Mouse (Mus musculus): Measurements from ENCODE around the gene Dcaf10. TPM values are rescaled to one million over a fixed set of nuclear protein-coding genes. Genes with fewer than 3 reads are reported as not detected.

The Dcaf10 gene
- total RNA-seq, 1 experiment from 2014 or later, result 27.1 TPM

DNA sequence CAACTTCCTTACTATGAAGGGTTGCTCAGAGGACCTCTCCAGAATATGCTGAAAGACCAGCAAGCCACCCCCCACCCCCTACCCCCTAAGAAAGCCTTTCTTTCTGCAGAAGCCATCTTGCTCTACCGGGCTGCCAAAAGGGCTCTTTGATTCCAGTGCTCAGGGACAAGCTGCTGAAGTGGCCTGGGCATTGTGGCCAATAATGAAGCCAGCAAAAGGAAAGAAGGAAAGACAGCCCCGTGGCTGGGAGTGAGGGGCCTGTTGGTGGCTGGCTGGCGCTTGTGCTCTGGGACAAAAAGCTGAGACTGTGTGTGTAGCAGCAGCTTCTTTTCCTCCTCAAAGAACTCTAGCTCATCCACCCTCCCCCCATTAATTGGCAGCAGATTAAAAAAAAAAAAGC, 78.8 kb downstream of the Dcaf10 start:
- DNase-seq, result no peak

DNA sequence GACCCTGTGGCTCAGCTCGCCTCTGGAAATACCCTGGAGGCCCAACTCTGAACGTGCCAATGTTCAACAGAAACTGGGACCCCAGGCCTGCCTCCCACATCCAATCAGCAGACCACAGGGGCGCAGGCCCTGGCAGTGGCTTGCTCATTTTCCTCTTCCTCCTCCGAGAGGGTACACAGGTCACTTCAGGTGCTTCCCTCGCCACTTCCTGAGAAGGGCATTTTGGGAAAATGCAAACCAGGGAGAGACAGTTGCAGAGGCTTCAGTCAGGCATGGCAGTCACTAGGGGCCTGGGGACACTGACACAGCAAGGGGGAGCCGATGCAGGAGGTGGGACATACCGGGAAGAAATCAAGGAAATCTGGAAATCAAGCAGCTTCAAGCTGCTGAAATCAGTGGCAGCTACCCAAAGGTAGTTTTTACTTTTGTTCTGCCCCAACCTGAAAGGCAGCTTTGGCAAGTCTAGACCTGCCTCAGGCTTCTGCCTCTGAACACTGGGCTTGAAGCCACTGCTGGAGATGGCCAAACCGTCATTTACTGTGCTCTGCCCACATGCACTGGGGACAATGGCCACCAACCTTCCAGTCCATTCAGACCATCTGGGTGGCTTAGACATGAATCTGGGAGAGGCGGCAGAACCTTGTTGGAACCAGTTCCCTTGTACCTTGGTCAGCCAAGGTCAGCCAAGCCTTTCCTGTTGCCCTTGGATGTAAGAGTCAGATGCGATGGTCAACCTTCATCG, 79.8 kb downstream of the Dcaf10 start:
- no peak for DNase-seq

DNA sequence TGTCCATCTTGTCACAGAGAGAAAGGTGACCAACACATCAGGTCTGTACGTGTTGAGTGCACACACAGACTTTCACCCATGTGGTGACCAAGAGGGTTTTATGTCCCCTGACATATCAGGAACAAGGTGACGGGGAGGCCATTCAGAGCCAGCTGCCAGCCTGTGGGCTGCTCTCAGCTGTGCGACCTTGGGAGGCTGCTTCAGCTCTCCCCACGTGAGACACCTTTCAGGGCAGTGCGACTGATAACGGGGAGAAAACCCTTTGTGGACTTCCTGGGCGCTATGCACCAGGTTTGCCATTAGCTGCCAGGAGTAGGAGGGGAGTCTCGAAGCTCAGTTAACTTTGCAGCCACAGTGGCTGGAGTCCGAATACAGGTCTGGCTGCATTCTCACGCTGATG, 80.7 kb downstream of the Dcaf10 start:
- DNase-seq, result no peak

DNA sequence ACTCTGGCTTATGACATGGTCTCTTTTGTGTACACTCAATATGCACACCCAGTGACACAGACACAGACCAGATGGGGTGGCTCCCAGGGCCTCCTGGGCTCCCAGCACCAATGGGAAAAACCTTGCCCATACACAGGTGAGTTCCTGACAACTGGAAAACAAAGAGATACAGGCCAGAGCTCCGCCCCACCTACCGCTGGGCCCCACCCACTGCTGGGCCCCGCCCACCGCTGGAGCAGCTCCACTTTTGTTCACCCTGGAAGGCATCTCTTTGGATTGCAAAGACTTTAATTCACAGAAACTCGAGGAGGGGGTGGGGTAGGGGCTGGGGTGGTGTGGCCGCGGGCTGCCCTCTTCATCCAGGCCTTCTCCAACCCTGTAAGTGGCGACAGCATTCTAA, 81.5 kb downstream of the Dcaf10 start:
- no peak for DNase-seq

DNA sequence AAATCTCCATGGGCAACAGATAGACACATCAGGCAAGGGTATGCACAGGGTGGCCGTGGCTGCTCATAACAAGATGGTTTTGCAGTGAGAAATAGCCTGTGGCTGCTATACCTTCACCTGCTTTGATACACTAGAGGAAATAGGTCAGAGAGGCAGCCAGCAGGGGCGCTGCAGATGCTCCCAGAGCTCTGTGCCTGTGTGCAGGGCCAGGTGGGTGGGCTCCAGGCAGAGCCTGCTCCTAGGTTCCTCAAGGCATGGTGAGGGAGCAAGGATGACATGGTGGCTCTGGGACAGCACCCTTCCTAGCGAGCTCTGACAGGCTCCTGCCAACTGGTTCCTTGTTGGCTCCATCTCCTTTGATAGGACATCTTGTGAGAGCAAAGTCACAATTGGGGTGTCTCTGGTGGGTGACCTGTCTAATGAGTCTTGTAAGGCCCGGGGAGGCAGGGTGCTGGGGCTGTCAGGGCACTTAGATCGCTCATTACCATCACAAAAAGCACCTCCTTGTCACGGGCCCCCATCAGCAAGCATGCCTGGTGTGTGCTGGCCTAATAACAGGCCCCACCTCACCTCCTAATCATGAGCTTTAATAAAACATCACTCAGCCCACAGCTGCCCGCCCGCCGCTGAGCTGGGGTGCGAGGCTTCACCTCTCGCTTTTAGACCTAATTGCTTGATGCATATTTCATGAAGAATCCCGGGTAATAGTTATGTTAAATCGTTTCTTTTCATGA, 85.0 kb downstream of the Dcaf10 start:
- no peak for DNase-seq

Small RNAs within 50 kb of the gene (microRNA-seq; reads per million reads assigned to microRNA genes)
- gene Gm25692, result 0 reads per million in 2 experiments

Other genes with a start within 250 kb of the Dcaf10 start
- 84.1 and 86.5 TPM in 2 replicates for gene Tomm5, start 234.0 kb upstream of the Dcaf10 start, total RNA-seq (2021)
- gene Frmpd1, start 157.2 kb upstream of the Dcaf10 start, total RNA-seq (2021), result 3.7 and 7.2 TPM in 2 replicates
- 10.2 and 14.9 TPM in 2 replicates for gene Trmt10b, start 45.0 kb upstream of the Dcaf10 start, total RNA-seq (2021)
- gene Exosc3, start 631 bp downstream of the Dcaf10 start, total RNA-seq (2021), result 31.9 and 32.7 TPM in 2 replicates
- 376 and 405 TPM in 2 replicates for gene Slc25a51, start 66.7 kb downstream of the Dcaf10 start, total RNA-seq (2021)
- gene Shb, start 190.4 kb downstream of the Dcaf10 start, total RNA-seq (2021), result 88.4 and 94.4 TPM in 2 replicates